Mouse (Mus musculus): ENCODE results near the gene Arfgap3.

Arfgap3 gene

DNA sequence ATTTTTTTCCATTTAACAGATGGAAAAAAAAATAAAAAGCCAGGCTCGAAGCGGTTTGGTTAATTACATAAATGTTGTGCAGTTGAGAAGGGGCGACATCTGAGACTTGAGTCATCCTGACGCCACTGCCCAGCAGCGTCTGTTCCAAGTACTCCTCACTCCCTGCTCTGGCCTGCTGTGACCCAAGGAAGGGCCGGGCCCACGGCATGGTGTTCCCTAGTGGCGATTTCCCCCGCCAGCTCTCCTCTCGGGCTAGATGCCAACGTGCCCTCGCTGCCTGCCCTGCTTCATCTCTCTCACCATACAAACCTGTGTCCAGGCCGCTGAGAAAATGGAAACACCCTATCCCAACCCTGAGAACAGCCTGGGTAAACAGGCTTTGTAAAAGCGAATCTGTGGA is 98.0 kb downstream of the Arfgap3 start:
- DNase-seq (ENCODE audit: extremely low spot score), result no peak

DNA sequence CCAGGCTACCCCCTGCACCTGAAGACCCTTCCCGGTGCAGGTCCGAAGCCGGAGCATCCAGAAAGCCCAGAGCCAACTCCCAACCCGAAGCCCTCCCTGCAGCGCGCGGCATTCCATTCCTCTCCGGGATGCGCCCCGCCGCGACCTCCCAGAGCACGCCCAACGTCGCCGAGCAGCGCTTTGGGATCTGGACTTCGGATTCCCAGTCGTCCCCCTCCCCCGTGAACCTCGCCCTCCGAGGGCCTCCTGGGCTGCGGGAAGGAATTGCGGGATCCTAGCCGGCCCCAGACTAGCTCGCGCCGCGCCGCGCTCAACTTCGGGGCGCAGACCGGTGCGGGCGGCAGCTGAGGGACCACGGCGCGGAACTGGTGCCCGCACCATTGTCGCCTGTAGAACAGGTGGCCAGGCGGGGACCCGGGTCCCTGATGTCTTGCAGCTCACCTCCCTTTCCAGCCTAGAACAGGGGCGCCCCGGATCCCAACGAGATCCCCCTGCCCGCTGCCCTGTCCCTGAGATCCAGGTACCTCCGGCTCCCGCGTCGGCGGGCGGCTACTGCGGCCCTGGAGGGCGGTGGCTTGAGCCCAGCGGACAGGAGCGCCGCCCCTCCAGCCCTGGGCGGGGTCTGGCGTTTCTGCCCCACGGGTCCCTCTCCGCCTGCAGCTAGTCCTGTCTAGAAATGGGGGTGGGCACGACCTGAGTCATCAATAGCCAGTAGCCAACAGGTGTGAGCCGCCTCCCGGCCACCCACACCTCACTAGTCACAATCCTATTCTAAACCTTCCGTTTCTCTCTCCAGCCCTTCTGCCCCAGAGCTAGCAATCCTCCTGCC is 98.7 kb downstream of the Arfgap3 start, which contains the start of gene A4galt:
Gene A4galt (minus strand): TSS at position 599 of the 829 bp plus-strand sequence.
- peak; percentile 62 for DNase-seq (ENCODE audit: extremely low spot score)

DNA sequence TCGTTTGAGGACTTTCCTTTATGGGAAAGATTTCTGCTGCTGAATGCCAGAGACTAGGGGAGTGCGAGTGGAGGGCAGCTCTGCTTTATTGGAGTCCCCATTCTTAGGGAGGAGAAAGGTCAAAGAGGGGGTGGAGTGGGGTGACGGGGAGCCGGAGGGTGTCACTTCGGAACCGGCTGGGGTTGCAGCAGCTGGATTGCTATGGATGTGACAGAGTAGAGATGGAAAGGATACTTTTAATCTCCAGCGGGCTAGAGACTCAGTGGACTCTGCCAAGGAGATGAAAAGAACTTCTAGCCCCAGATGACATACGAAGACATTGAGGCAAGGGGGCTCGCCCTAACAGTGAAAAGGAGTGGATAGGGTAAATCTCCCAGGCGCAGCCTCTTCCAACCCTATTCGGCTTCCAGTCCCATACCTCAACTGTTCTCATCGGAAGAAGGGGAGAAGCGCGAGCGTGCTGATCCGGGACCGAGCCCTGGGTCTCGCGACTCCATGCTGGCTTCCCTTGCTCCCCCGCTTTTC is 99.3 kb downstream of the Arfgap3 start:
- DNase-seq (ENCODE audit: extremely low spot score), result no peak
